Mouse (Mus musculus) spleen, adult 2 months (tissue): ENCODE measurements around the gene Farsa.

ENCODE experiments used
- CTCF ChIP-seq: fragments of 200-500 bp; IDR thresholded peaks from 2 replicates; pipeline ENCODE4 v1.5.1; 2011; ENCODE audit warnings: mild to moderate bottlenecking, inconsistent platforms; ENCODE audit not compliant: insufficient read depth, insufficient read length, insufficient replicate concordance; ENCODE audit errors: extremely low read depth
- POLR2A ChIP-seq: fragments of 200-500 bp; IDR thresholded peaks from 2 replicates; pipeline ENCODE4 v1.6.1; 2011; ENCODE audit warnings: low read depth, low read length, inconsistent platforms

GRCm38 (mm10) chr8:84877297-84878035 is 20.7 kb downstream of the Farsa start:
- TF ChIP-seq CTCF (no peak), POLR2A (no peak)
